ENCODE assay signal across 11 mouse cellular contexts in the genomic region with DNA sequence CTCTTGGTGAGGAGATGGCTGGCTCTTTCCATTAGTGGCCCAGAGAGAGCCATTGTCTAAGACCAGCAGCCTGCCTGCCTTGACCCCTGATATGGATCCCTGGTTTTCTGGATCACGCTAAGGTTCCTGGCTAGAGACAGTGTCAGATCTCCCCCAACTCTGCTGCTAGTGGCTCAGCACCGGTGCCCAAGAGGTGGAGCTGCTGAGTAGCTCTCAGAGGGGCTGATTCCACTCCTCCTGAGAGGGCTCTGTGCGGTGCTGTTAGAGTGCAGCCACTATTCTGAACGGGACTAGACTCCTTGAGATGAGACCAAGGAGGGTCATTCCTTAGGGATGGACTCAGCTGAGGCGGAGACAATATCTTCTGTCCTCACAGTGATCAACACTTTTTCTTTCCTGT.
DNase-seq lines count a peak whose midpoint lies in the region; ATAC-seq lines count a peak whose summit lies in the region.
"Had no signal": no experiment of that assay in that cellular context is flagged by ENCODE, and none has a peak within 500 bp of the region (broad histone marks: within the 10 kb centered on the region; RNA-seq: fewer than 3 reads in every experiment).

No protein-coding gene starts in this region.

- peak; percentile 36 for DNase-seq in embryo, embryonic 11 days
- DNase-seq in embryo, embryonic 10 days (ENCODE audit: low spot score): no peak
- peak; percentile 7 for DNase-seq in kidney, adult 9 months
- DNase-seq in right cerebral cortex, postnatal 14 days: peak; percentile 29
- no peak for DNase-seq in right cerebral cortex, postnatal 25 days
- peak; percentile 18 for DNase-seq in thymus, postnatal 4 days
- DNase-seq in ovary, adult 18-20 months (ENCODE audit: low spot score): no peak
- DNase-seq: cerebellum, adult 11-12 months had no signal

- no peak overlapping the region for H3K4me2 ChIP-seq in kidney, embryonic 16.5 days (replicated peaks; ENCODE audit: low read depth, low read length)
- H3K4me2 ChIP-seq: heart, embryonic 12.5 days had no signal

- WGBS in kidney, embryonic 16.5 days: 40% methylated on average over 5 of the region's 5 CpGs

- H3K27ac ChIP-seq in kidney, embryonic 16.5 days (ENCODE audit: low read length): no peak overlapping the region
- H3K27ac ChIP-seq: forebrain, embryonic 10.5 days had no signal

- H3K4me3 ChIP-seq in kidney, embryonic 16.5 days (ENCODE audit: low read length): no peak overlapping the region
- H3K4me3 ChIP-seq: forebrain, embryonic 10.5 days; heart, embryonic 12.5 days had no signal

- no peak for ATAC-seq in kidney, embryonic 16.5 days (ENCODE audit: low FRiP score, low TSS enrichment)

- no peaks in the 10 kb centered on the region for H3K4me1 ChIP-seq in kidney, embryonic 16.5 days (ENCODE audit: insufficient read depth, low read length)
- H3K4me1 ChIP-seq: heart, embryonic 12.5 days had no signal

- no peaks in the 10 kb centered on the region for H3K27me3 ChIP-seq in kidney, embryonic 16.5 days (ENCODE audit: insufficient read depth, low read length)

- no peak overlapping the region for H3K9ac ChIP-seq in kidney, embryonic 16.5 days (replicated peaks; ENCODE audit: low read length)
- H3K9ac ChIP-seq: heart, embryonic 12.5 days had no signal

- peaks cover 3% of the 10 kb centered on the region; the same call in 1 of the 2 replicates for H3K9me3 ChIP-seq in kidney, embryonic 16.5 days (ENCODE audit: low read length)

- no peaks in the 10 kb centered on the region for H3K36me3 ChIP-seq in kidney, embryonic 16.5 days (ENCODE audit: insufficient read depth, low read length)
- H3K36me3 ChIP-seq: forebrain, embryonic 10.5 days; heart, embryonic 12.5 days had no signal

Comparison
In these comparisons a context has a peak if more than half of its experiments do, and no peak if none do; other contexts are left out.
1. DNase-seq: peak in embryo, embryonic 11 days (single experiment), kidney, adult 9 months (single experiment), right cerebral cortex, postnatal 14 days (single experiment) and thymus, postnatal 4 days (single experiment); none in embryo, embryonic 10 days (single experiment), right cerebral cortex, postnatal 25 days (single experiment) and ovary, adult 18-20 months (single experiment).